Mouse (Mus musculus): ENCODE results near the gene Mgat3.

GRCm38 (mm10) chr15:80169484-80169883, 4.0 kb upstream of the Mgat3 start:
- TF ChIP-seq ZKSCAN1 (IDR thresholded peaks at IDR 0.05; ENCODE audit: low read depth, low read length): no peak
- TF ChIP-seq MAZ (IDR thresholded peaks at IDR 0.05; ENCODE audit: low read depth, low read length): no peak
- no peak for TF ChIP-seq EP300 (IDR thresholded peaks at IDR 0.05; ENCODE audit: low read depth in 1 of 2, low read length in 2 of 2)
- TF ChIP-seq CTCF (IDR thresholded peaks at IDR 0.05 in 2 of 3, conservative IDR thresholded peaks at IDR 0.05 in 1 of 3; ENCODE audit: control insufficient read depth in 1 of 3, insufficient read depth in 1 of 3, low read depth in 2 of 3, low read length in 3 of 3, poor library complexity in 1 of 3, severe bottlenecking in 1 of 3): no peak
- no peak for TF ChIP-seq HCFC1 (IDR thresholded peaks at IDR 0.05; ENCODE audit: low read depth, low read length)
- no peak for TF ChIP-seq RCOR1 (IDR thresholded peaks at IDR 0.05; ENCODE audit: low read depth, low read length)
- no peak for TF ChIP-seq CHD2 (IDR thresholded peaks at IDR 0.05; ENCODE audit: low read length)
- no peak for TF ChIP-seq NRF1 (IDR thresholded peaks at IDR 0.05; ENCODE audit: insufficient read depth, low read depth, low read length, poor library complexity, severe bottlenecking)
- TF ChIP-seq GATA1 (IDR thresholded peaks at IDR 0.05; ENCODE audit: low read depth, low read length): no peak
- no peak for TF ChIP-seq ZC3H11A (IDR thresholded peaks at IDR 0.05; ENCODE audit: low read depth, low read length)
